Mouse (Mus musculus): Measurements from ENCODE around the gene Hist2h3c1.
"Not testable (repeated sequence)": the region's sequence is repeated elsewhere in the genome, so short reads cannot be mapped to it uniquely, and the experiment has no call there.

The Hist2h3c1 gene

DNA sequence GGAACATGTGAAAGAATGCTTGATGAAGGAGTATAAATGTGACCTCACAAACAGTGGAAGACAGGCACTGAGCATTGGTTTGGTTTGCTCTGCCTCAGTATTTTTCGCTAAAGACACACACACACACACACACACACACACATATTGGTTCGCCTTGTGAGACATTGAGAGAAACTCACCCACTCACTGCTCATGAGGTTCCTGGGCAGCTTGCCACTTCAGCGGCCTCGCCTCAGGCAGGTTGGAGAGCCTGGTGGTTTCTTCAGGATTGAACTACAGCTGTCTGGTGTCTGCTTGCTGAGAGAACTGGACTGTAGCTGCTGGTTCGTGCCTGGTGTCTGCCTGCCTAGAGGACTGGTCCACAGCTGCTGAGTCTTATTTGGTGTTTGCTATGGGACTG, 13.7 kb downstream of the Hist2h3c1 start:
- no peak for DNase-seq

DNA sequence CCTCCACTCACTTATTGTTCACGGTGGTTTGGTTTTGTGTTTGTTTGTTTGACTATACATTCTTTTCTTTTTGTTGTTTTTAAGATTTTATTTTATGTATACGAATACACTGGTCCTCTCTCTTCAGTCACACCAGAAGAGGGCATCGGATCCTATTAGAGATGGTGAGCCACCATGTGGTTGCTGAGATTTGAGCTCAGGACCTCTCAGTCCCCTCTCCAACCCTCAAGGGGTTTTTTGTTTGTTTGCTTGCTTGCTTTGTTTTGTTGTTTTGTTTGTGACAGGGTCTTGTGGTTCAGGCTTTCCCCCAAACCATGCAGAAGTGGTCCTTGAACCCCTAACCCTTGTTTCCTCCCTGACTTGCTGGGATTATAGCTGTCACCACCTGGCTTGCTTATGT, 15.1 kb downstream of the Hist2h3c1 start:
- DNase-seq = no peak

DNA sequence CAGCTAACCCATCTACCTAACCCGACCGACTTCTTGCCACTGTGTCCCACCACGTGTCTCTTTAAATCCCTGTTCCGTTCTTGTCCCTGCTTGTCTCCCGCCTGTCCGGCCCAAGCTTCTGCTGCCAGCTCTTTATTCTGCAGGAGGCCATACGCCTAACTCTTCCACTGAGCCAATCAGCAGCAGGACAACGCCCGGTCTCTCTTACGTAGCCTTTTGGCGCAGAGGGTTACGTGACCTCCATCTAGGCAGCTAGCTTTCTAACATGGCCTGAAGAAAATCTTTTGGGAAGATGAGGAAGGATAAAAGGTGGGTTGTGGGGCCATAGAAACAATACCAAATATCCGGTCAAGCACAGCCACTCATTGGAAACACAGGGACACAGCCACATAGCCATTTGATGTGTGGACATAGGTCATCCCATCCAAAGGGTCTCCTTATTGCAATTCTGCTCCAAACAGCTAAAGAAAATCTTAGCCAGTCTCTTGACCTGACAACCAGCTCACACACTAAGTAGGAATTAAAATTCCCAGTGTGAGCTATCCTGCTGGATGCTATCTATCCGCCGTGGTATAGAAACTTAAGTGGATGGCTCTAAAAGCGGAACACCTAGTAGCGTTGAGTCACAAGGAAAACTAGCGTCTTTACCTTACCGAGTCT, 15.9 kb downstream of the Hist2h3c1 start:
- DNase-seq = peak; percentile 85

DNA sequence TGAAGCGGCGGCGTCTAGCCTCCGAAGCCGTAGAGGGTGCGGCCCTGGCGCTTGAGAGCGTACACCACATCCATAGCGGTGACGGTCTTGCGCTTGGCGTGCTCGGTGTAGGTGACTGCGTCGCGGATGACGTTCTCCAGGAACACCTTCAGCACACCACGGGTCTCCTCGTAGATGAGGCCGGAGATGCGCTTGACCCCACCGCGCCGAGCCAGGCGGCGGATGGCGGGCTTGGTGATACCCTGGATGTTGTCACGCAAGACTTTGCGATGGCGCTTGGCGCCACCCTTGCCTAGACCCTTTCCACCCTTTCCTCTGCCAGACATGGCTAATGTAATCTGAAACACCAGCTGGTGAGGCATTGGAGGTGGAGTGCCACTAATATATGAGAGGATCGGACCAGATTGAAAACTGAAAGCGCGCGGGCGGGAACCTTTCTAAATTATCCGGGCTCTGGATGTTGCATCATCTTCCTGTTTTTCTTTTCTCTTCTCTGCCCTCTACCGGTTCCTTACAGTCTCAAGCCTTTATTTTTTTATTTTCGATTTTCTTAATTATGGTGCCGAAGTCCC, 16.6 kb downstream of the Hist2h3c1 start, which contains the start of gene Hist2h4:
Hist2h4 (minus strand) TSS at position 333 of the 572 bp plus-strand sequence.
- peak; percentile 96 for DNase-seq

DNA sequence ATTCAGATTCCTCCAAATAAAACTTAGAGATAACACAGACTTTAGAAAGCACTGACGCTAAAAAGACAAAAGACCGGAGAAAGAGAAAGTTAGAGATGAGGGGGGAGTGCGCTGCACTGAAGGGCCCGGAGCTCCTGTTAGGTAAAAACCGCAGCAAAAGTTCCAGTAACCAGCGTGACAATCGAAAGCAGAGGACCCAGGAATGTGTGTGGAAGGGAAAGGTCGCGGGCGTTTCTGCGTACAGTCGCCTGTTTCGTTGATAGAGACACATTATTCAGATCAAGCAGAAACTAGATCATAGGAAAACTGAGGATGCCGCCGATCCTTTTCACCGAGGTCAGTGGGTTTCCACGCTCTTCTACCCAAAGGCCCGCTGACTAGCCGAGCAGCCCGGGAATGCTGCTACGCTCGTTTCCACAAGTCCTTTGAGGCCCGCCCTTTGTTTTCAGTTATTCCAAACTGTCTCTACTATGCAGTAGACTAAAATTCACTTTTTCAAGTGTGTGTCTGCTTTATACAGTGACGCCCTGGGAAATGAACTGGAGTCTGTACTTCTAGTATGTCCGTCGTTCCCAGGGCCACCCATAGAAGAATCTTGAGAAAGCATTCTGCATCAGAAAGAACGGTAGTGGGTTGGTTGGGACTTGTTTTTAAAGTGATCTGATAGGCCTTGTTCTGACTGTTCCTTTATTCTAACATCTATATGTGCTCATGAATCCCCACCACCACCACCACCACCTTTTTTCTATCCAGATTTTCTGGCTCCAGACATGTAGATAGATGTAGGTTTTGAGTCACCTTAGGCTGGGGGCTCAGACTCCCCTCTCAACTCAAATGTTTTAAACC, 17.3 kb downstream of the Hist2h3c1 start:
- no peak for DNase-seq

DNA sequence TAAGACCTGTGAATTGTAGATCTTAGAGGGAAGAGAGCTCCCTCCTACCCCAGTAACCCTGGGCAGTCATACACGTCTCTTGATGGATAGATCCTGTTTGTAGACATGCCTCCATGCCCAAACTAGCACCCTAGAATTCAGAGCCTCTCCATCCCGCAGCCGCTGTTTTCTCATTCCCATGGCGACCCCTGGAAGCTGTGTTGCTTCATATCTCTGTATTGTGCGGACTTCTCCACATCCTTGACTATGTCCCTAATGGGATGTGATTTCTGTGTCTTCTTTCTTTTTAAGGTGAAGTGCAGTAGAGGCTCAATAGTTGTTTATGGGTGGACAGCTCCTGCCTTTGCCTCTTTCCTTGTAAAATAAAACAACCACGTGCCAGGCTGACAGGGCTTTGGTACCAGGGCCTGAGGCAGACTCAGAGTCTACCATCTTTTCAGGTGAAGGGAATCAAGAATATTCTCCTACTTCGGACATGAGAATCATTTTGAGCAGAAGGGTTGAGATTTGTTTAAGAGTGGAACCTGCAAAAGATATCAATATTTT, 18.0 kb downstream of the Hist2h3c1 start:
- DNase-seq = no peak

DNA sequence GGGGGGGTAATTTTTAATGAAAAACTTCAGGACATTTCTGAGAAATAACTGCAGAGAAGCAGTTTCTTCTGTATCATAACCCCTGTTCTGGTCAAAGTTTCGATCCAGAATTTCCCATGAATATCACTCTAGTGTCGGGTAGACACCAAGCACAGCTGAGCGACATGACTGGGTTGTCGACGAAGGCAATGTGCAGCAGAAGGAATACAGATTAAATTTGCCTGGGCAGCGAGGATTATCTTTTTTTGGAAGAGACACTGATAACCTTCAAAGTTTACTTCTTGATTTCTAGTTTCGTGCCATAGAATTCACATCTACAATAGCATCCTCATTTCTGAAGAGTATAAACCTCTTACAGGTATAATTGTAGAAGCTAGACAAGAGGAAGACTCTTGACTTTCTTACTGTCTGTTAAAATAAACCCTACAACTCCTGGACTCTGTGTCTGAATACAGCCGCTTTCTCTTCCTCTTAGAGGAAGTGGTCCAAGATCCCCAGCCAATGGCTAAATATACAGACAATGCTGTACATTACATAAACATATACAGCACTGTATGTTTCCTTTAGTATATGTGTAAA, 19.7 kb downstream of the Hist2h3c1 start:
- DNase-seq = no peak

DNA sequence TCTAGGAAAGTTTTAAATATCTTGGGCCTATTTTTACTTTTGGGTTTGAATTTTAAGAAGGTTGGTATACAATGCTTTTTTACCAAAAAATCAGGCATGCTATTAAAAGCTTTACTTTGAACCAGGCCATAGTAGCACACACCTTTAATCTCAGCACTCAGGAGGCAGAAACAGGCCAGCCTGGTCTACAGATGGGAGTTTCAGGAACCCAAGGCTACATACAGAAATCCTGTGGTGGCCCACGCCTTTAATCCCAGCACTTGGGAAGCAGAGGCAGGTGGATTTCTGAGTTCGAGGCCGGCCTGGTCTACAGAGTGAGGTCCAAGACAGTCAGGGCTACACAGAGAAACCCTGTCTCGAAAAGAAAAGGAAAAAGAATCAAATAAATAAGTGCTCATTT, 21.1 kb downstream of the Hist2h3c1 start:
- DNase-seq = no peak

DNA sequence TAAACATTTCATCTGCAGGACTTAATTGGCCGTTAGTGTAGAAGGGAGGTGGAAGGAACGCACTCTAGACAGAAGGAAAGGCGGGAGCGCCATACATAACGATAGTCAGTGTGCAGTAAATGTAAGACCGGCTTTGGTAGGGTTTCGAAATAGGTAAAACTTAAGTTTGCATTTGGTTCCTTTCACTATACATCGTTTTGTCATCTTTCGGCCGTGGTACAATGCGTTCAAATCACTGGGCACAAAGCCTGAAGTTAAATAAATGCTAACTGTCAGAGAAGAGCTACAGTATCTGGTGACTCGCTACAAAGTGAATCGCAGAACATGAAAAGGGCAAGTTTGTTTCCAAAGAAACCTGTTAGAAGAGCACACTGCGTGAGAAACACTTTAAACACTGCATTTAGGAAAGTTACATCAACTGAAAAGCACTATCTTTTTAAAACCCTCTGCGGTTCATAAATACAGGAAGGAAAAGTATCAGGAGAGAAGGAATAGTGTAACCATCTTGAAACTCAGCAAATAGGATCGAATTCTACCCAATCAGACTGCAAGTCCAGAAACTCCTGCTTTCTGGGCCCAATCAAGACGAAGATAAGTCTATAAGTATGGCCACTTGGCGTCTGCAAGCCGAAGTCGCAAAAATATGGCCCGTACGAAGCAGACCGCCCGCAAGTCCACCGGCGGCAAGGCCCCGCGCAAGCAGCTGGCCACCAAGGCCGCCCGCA, 21.7 kb downstream of the Hist2h3c1 start, which contains the start of gene Hist2h3b:
Hist2h3b (plus strand) TSS at position 604 of the 725 bp plus-strand sequence.
- peak; percentile 76 for DNase-seq

DNA sequence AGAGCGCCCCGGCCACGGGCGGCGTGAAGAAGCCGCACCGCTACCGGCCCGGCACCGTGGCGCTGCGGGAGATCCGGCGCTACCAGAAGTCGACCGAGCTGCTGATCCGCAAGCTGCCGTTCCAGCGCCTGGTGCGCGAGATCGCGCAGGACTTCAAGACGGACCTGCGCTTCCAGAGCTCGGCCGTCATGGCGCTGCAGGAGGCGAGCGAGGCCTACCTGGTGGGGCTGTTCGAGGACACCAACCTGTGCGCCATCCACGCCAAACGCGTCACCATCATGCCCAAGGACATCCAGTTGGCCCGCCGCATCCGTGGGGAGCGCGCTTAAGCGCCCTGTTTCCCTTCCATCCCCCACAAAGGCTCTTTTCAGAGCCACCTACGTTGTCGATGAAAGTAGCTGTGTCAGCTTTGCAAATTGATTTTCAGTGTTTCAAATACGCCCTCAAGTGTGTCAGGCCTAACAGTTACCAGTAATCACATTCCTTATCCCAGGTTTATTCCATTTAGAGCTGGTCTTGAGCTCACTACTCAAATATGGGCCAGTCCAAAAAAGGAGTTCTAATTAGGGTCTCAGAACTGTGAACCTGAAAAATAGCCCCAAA, 22.4 kb downstream of the Hist2h3c1 start:
- not testable (repeated sequence) for DNase-seq

DNA sequence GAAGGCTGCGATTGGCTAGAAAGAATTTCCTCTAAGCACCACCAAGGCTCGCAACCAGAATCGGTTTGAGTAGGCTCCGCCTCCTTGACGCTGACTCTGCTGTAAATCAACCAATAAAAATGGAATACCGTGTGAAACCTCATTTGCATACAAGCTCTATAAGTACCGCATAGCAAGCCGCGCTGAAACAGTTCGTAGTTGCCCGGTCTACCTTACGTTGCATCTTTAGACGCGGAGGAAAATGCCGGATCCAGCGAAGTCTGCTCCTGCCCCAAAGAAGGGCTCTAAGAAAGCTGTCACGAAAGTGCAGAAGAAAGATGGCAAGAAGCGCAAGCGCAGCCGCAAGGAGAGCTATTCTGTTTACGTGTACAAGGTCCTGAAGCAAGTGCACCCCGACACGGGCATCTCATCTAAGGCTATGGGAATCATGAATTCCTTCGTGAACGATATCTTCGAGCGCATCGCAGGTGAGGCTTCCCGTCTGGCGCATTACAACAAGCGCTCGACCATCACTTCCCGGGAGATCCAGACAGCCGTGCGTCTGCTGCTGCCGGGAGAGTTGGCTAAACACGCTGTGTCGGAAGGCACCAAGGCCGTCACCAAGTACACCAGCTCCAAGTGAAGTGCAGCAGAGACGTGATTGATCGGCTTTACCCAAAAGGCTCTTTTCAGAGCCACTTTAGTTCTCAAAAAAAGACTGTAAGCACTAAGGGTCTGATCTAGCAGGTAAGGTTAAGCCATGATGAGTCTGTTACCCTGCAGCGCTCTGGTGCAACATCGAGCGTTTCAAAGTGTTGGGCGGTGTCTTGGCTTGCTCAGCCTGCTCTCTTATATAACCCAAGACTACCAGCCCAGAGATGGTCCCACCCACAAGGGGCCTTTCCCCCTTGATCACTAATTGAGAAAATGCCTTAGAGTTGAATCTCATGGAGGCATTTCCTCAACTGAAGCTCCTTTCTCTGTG, 23.3 kb downstream of the Hist2h3c1 start, which contains the start of gene Hist2h2bb:
Hist2h2bb (plus strand) TSS at position 242 of the 964 bp plus-strand sequence.
- DNase-seq = peak; percentile 91

DNA sequence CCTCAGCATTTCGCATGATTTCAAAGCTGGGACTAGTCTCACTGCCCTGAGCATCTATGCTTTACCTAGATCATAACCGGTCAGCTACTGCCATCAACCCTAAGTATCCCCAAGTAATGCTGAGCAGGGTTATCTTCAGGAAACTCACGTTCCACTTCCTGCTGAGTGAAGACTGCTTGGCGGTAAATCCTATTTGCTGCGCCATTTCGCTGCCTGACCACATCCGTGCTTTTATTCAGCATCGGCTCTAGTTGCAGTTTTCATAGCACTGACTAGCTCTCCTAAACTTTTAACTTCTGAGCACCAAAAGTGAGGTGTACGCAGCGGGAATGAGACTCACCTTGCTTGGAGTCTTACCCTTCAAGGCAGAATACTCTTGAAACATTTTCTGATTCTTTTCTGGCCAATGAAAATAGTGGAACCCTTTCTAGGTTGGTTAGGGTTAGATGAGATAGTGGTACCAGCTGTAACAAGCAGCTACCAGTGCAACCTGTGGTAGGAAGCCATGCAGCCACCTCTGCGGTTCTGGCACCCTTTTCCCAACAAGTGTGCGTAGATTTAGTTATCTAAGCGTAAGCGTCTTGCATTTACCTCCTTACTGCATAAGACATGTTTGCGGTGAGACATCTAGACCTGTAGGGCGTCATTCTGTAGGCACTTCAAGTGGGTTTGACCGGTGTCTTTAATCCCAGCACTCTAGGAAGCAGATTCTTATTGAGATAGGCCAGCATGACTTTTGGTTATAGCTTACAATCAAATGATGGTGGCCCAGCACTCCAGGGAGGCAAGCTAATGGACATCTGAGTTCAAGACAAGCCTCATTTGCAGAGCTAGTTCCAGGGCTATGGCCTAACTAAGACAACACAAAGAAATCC, 27.3 kb downstream of the Hist2h3c1 start:
- no peak for DNase-seq

DNA sequence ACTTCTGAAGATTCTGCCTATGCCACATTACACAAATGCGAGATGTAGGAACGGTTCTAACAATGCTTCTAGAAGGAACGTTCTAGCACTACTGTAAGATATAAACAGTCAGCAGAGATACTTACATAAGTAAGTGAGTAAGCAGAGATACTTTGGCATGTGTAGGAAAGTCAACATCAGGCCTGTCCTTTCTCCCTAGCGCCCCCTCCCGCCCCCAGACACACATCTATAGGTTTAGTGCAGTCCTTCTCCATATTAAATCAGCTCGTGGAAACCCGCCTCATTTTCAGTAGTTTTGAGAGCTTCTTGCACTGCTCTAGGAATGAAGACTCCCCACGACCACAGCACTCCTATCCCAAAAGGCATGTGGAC, 30.9 kb downstream of the Hist2h3c1 start:
- no peak for DNase-seq

DNA sequence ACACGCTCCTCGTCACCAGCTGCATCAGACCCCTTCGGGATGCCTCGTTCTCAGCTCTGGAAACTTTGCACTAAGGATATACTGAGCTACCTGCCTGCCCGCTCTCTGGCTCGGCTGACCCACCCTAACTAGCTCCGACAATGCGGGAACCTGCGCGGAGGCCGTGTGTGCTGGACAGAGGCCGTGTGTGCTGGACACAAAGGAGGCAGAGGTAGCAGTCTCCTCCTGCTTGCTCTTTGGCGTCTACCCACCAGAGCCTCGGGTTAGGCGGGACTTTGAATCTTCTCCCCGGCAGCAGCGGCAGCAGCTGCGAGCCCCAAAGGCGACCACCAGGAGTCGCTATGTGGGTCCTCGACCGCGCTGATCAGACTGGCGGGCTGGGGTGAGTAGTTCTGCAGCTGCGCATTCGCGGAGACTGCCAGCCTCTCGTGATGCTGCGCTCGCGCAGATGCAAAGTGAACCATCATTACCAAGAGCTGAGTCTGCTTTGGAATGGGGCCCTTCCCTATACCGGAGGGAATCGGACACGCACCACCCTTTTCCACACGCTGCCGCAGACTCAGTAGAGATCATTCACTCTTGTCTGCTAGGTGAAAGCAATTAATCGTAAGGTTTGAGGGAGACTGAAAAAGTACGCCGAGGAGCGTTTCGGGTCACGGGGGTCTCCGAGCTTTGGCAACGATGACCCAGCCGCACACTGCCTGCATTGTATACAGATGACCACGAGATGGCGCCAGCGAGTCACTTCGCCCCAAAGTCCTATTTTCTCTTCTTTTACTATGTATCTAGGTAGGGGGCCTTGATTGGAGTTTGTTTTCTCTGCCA, 31.5 kb downstream of the Hist2h3c1 start:
- peak; percentile 87 for DNase-seq

DNA sequence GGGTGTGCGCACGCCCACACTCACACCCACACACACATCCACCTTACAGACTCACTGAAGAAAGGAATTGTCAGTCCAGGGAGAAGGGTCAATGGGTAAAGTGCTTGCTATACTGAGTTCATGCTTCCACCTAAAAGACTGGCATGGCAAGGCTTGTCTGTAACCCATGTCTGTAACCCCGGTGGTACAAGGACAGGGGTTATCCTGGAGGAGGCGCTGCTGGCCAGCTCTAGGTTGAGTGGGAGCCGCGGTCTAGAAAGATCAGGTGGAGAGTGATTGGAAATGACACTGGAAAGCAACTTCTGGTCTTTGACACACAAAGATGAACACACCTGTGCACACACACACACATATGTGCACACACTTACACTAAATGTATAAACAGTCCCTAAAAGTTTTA, 34.2 kb downstream of the Hist2h3c1 start:
- no peak for DNase-seq

DNA sequence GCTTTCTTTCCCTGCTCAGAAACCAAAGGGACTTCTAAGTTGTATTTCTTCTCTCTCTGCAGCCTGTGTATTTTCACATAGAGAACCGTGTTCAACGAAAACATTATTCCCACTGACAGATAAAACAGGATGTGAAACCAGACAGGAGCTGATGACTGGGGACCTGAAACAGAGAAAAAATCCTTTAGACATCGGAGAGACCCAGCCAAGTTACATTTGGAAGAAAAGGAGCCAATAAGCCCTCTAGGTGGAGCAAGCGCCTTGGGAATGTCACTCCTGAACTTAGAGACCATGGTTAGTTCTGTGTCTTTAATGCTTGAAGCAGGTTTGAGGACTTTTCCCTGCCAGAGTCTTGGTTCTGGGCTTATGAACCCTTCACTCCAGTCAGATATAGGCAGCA, 38.0 kb downstream of the Hist2h3c1 start:
- no peak for DNase-seq

DNA sequence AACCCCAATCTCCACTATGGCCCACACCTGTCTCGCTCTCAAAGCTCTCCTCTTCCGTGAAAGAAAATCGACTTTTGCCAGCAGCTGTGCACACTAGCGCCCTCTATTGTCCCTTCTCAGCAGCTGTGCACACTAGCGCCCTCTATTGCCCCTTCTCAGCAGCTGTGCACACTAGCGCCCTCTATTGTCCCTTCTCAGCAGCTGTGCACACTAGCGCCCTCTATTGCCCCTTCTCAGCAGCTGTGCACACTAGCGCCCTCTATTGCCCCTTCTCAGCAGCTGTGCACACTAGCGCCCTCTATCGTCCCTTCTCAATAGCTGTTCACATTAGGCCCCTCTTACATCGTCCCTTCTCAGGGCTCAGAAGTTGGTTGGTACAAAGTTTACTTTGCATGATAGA, 40.8 kb downstream of the Hist2h3c1 start:
- DNase-seq = not testable (repeated sequence)

DNA sequence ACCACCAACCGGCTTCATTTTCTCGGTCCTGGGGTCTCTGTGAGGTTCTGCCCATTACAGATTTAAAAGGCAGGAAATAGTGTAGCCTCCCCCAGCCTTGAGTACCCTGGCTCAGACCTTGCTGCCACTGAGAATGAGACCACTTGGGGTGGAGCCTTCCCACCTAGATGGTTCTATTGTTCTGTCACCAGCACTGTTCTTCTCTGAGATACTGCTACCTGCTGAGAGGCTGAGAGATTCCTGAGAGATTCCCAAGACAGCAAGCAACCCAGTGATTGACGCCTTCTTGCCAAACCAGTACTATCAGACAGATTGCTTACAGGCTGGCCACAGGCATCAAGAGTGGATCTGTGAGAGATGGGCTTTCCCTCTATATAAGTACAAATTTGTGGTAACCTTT, 42.7 kb downstream of the Hist2h3c1 start:
- DNase-seq = no peak

DNA sequence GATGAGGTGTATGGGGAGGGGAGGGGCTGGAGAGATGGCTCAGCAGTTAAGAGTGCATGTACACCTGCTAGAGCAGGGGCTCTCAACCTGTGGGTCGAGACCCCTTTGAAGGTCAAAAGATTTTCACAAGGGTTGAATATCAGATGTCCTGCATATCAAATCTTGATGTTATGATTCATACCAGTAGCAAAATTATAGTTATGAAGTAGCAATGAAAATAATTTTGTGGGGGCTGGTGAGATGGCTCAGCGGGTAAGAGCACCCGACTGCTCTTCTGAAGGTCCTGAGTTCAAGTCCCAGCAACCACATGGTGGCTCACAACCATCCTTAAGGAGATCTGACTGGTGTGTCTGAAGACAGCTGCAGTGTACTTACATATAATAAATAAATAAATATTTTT, 44.2 kb downstream of the Hist2h3c1 start:
- DNase-seq = not testable (repeated sequence)
